Mouse (Mus musculus): ENCODE data around the gene Thrb. TPM values are rescaled to one million over a fixed set of nuclear protein-coding genes. Genes with fewer than 3 reads are reported as not detected.

Gene Thrb
- polyA plus RNA-seq, 1 experiment from 2014 or later = 3.3 TPM

- WGBS = 64% methylated on average over 2 of the region's 2 CpGs
- H3K9me3 ChIP-seq = no peaks in the 10 kb centered on the region
- H3K27me3 ChIP-seq (replicated peaks) = no peaks in the 10 kb centered on the region
- H3K4me2 ChIP-seq = no peak overlapping the region
- no peaks in the 10 kb centered on the region for H3K36me3 ChIP-seq
- H3K4me1 ChIP-seq = no peaks in the 10 kb centered on the region
- H3K4me3 ChIP-seq (replicated peaks) = no peak overlapping the region
- no peak for ATAC-seq (ENCODE audit: insufficient read depth, low FRiP score, low read depth)
- no peak overlapping the region for H3K27ac ChIP-seq
- H3K9ac ChIP-seq = no peak overlapping the region
These were observed 242.4 kb downstream of the Thrb start for GRCm38 (mm10) chr14:17902426-17902825.

- Histone ChIP-seq H3K27me3 (replicated peaks) (no peaks in the 10 kb centered on the region), H3K4me1 (no peaks in the 10 kb centered on the region), H3K9me3 (no peaks in the 10 kb centered on the region), H3K27ac (no peak overlapping the region), H3K4me2 (no peak overlapping the region), H3K4me3 (replicated peaks) (no peak overlapping the region), H3K9ac (no peak overlapping the region), H3K36me3 (no peaks in the 10 kb centered on the region)
- 72% methylated on average over 2 of the region's 2 CpGs for WGBS
- ATAC-seq (ENCODE audit: insufficient read depth, low FRiP score, low read depth) = no peak
These were observed 243.1 kb downstream of the Thrb start for GRCm38 (mm10) chr14:17903121-17903520.

DNA sequence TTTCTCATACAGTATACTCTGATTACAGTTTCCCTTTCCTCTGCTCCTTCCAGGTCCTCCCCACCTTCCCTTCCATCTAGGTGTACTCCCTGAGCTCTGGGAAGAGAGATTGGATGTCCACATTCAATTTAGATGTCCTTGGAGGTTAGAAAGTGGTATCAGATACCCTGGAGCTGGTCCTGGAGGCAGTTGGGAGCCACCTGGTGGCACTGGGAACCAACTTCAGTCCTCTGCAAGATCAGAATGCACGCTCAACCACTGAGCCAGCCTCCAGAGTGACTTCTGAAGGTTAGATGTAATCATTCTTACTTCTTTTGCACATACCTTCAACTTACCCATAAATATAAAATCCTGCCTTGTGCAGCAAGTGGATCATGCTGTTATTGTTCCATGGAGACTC lies 244.5 kb downstream of the Thrb start:
- H3K4me3 ChIP-seq (replicated peaks) = no peak overlapping the region
- no peaks in the 10 kb centered on the region for H3K36me3 ChIP-seq
- H3K27ac ChIP-seq = no peak overlapping the region
- no peak overlapping the region for H3K4me2 ChIP-seq
- no peaks in the 10 kb centered on the region for H3K9me3 ChIP-seq
- ATAC-seq (ENCODE audit: insufficient read depth, low FRiP score, low read depth) = no peak
- H3K27me3 ChIP-seq (replicated peaks) = no peaks in the 10 kb centered on the region
- no peak overlapping the region for H3K9ac ChIP-seq
- no peaks in the 10 kb centered on the region for H3K4me1 ChIP-seq
- 54% methylated on average over 1 of the region's 1 CpGs for WGBS

DNA sequence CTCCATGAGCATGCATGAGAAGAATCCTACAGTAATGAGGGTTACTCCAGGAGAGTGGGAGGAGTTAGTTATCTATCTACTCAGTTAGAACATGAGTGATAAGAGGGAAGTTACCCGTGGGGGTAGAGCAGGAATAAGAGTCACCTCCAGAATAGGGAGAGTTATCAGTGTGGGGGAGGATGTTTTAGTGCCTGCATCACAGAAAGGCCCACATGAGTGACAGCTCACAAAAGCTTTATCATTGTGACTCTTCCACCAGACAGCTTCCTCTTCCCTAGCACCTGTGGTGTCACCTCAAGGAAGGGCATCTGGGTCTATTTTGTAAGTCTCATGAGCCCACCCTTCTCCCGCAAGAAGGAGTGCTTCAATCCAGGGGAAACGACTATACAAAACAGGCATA lies 245.6 kb downstream of the Thrb start:
- H3K36me3 ChIP-seq = no peaks in the 10 kb centered on the region
- no peak for ATAC-seq (ENCODE audit: insufficient read depth, low FRiP score, low read depth)
- WGBS = 62% methylated on average over 3 of the region's 3 CpGs
- H3K4me1 ChIP-seq = no peaks in the 10 kb centered on the region
- H3K4me2 ChIP-seq = no peak overlapping the region
- no peak overlapping the region for H3K27ac ChIP-seq
- H3K27me3 ChIP-seq (replicated peaks) = no peaks in the 10 kb centered on the region
- no peaks in the 10 kb centered on the region for H3K9me3 ChIP-seq
- H3K9ac ChIP-seq = no peak overlapping the region
- no peak overlapping the region for H3K4me3 ChIP-seq (replicated peaks)

DNA sequence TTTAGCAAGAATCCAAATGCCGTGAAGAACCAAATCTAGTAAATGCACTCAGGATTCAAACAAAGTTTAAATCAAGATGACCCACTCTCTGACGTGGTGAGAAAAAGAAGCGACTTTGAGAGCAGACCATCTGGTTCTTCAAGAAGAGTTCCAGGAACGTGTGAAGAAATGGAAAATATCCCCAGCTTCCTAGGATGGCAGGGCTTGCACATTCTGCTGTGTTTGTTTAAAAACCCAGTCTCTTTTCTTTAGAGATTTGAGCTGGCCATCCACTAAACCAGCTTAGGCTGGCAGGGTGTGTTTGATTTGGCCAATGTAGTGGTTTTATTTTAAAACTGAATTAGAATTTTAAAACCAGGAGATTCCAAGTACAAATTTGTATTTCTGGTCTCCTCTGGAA lies 246.9 kb downstream of the Thrb start:
- H3K27ac ChIP-seq = no peak overlapping the region
- H3K27me3 ChIP-seq (replicated peaks) = no peaks in the 10 kb centered on the region
- ATAC-seq (ENCODE audit: insufficient read depth, low FRiP score, low read depth) = no peak
- H3K4me2 ChIP-seq = no peak overlapping the region
- WGBS = 63% methylated on average over 4 of the region's 4 CpGs
- no peaks in the 10 kb centered on the region for H3K9me3 ChIP-seq
- no peak overlapping the region for H3K9ac ChIP-seq
- H3K4me3 ChIP-seq (replicated peaks) = no peak overlapping the region
- H3K36me3 ChIP-seq = no peaks in the 10 kb centered on the region
- no peaks in the 10 kb centered on the region for H3K4me1 ChIP-seq

DNA sequence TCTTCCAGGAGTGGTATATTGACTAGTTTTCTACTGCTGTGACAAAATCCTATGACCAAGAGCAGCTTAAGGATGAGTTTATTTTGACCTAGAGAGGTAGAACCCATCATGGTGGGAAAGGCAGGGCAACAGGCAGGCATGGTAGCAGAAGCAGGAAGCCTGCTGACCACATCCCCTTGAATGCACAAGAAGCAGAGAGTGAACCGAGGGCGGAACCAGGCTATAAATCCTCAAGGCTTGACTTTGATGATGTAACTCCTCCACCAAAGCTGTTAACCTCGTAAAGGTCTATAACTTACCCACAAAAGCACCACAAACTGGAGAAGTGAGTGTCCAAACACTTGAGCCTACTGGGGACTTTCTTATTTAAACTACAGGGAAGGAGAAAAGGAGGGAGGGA lies 251.1 kb downstream of the Thrb start:
- H3K9ac ChIP-seq = no peak overlapping the region
- H3K4me3 ChIP-seq (replicated peaks) = no peak overlapping the region
- no peak for ATAC-seq (ENCODE audit: insufficient read depth, low FRiP score, low read depth)
- WGBS = 65% methylated on average over 3 of the region's 3 CpGs
- H3K27me3 ChIP-seq (replicated peaks) = no peaks in the 10 kb centered on the region
- H3K9me3 ChIP-seq = no peaks in the 10 kb centered on the region
- H3K36me3 ChIP-seq = no peaks in the 10 kb centered on the region
- H3K4me1 ChIP-seq = no peaks in the 10 kb centered on the region
- H3K4me2 ChIP-seq = no peak overlapping the region
- H3K27ac ChIP-seq = no peak overlapping the region

DNA sequence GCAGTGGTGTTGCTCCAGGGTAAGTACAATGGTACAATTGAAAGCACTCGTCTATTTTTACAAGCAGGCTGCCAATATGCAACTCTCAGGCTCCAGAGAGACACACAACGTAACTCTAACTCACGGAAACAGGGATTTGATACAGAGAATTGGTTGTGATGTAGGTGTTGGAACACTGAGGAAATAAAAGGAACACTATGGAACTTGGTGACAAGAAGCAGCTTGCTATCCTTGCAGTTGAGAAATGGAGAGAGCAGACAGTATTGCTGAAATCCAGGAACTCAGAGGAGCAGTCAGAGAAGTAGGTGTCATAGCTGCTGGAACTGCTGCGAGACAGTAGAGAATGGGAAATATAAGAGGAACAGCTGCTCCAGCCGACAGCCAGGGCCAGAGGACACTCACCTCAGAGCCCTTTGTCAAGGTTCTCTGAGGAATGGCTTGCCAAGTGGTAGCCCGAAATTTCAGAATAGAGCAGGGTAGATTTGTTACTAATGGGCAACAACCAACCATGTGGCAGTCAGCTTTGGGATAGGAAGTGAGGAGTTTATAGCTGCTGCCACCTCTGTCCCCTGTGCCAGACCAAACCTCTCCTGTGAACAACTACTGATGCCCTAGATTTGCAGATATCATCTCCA lies 252.6 kb downstream of the Thrb start:
- H3K9me3 ChIP-seq = no peaks in the 10 kb centered on the region
- no peaks in the 10 kb centered on the region for H3K36me3 ChIP-seq
- H3K27me3 ChIP-seq (replicated peaks) = no peaks in the 10 kb centered on the region
- no peak overlapping the region for H3K9ac ChIP-seq
- H3K27ac ChIP-seq = no peak overlapping the region
- ATAC-seq (ENCODE audit: insufficient read depth, low FRiP score, low read depth) = no peak
- 72% methylated on average over 6 of the region's 6 CpGs for WGBS
- H3K4me2 ChIP-seq = no peak overlapping the region
- H3K4me1 ChIP-seq = no peaks in the 10 kb centered on the region
- no peak overlapping the region for H3K4me3 ChIP-seq (replicated peaks)

DNA sequence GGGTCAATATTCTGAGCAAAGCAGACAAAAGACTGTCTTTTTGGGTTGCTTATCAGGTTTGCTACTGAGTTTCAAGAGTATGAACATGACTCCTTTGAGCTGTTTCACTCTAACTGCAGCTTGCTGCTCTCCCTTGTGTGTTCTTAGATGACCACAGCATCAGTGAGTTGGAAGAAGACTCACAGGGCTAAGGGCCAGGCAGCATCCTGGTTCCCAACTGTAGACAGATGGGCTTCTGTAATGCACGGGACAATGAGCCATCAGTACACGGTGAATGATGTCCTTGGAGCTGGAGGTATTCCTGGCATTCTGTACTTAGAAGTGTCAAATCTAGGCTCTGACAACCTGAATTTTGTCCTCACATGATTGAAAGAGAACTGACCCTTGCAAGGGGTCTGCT lies 255.5 kb downstream of the Thrb start:
- Histone ChIP-seq H3K9me3 (no peaks in the 10 kb centered on the region), H3K27me3 (replicated peaks) (no peaks in the 10 kb centered on the region), H3K4me1 (no peaks in the 10 kb centered on the region), H3K27ac (no peak overlapping the region), H3K4me3 (replicated peaks) (no peak overlapping the region), H3K36me3 (no peaks in the 10 kb centered on the region), H3K9ac (no peak overlapping the region), H3K4me2 (no peak overlapping the region)
- no peak for ATAC-seq (ENCODE audit: insufficient read depth, low FRiP score, low read depth)
- WGBS = 73% methylated on average over 2 of the region's 2 CpGs

DNA sequence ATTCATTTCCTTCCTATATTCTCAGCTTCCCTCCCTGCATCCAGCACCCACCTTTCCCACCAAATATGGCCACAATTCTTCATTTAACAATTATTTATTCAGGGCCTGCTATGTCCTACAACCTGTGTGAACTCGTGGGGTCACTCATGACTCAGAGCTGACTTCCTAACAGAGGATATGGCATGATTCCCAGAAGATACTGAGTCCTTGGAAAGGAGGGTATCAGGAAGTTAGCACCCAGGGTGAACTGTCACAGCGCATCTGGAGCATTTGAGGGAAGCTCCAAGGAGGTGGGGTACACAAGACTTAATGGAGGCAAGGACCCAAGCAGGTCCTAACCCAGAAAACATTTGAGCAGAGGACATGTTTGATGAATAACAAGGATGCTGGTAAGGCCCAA lies 256.6 kb downstream of the Thrb start:
- Histone ChIP-seq H3K27ac (no peak overlapping the region), H3K27me3 (replicated peaks) (no peaks in the 10 kb centered on the region), H3K36me3 (no peaks in the 10 kb centered on the region), H3K9me3 (no peaks in the 10 kb centered on the region), H3K4me3 (replicated peaks) (no peak overlapping the region), H3K9ac (no peak overlapping the region), H3K4me2 (no peak overlapping the region), H3K4me1 (no peaks in the 10 kb centered on the region)
- ATAC-seq (ENCODE audit: insufficient read depth, low FRiP score, low read depth) = no peak
- 62% methylated on average over 2 of the region's 2 CpGs for WGBS

DNA sequence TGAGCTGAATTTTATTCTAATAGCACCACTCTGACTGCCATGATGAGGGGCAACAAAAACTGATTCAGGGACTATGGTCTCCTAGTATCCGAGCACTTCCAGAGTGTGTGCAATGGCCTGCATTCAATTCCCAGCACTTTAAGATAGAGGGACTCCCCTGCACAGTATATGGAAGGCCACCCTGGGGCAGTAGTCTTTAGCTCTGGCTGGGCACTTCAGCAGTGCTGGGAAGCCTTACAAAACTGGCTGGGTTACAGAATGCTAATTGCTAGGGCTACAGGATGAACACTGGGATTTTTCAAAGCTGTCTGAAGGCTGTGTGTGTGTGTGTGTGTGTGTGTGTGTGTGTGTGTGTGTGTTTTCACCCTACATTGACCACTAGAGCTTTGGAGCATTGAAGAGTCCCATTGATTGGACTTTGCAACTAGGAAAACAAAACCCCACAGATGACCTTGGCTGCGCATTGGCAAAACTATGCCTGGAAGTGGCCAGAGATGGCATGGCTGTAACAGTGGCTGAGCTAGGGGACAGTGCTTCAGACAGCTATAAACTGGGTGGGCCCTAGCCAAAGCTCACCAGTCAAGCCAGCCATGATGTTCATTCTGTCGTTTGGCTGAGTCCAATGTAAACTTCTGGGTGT lies 257.2 kb downstream of the Thrb start:
- H3K4me1 ChIP-seq = no peaks in the 10 kb centered on the region
- no peaks in the 10 kb centered on the region for H3K27me3 ChIP-seq (replicated peaks)
- no peaks in the 10 kb centered on the region for H3K36me3 ChIP-seq
- no peak overlapping the region for H3K4me2 ChIP-seq
- H3K9me3 ChIP-seq = no peaks in the 10 kb centered on the region
- no peak overlapping the region for H3K4me3 ChIP-seq (replicated peaks)
- no peak for ATAC-seq (ENCODE audit: insufficient read depth, low FRiP score, low read depth)
- WGBS = 61% methylated on average over 3 of the region's 3 CpGs
- H3K9ac ChIP-seq = no peak overlapping the region
- no peak overlapping the region for H3K27ac ChIP-seq

- H3K9ac ChIP-seq = no peak overlapping the region
- H3K4me1 ChIP-seq = no peaks in the 10 kb centered on the region
- H3K36me3 ChIP-seq = no peaks in the 10 kb centered on the region
- H3K4me3 ChIP-seq (replicated peaks) = no peak overlapping the region
- no peak overlapping the region for H3K27ac ChIP-seq
- H3K27me3 ChIP-seq (replicated peaks) = no peaks in the 10 kb centered on the region
- H3K9me3 ChIP-seq = no peaks in the 10 kb centered on the region
- no peak overlapping the region for H3K4me2 ChIP-seq
- WGBS = 24% methylated on average over 3 of the region's 3 CpGs
- ATAC-seq (ENCODE audit: insufficient read depth, low FRiP score, low read depth) = peak; percentile 76
These were observed 257.8 kb downstream of the Thrb start for GRCm38 (mm10) chr14:17917899-17918298.

GRCm38 (mm10) chr14:17922807-17923704 lies 263.0 kb downstream of the Thrb start:
- Histone ChIP-seq H3K36me3 (no peaks in the 10 kb centered on the region), H3K4me1 (no peaks in the 10 kb centered on the region), H3K9ac (no peak overlapping the region), H3K4me2 (no peak overlapping the region), H3K9me3 (no peaks in the 10 kb centered on the region), H3K27ac (no peak overlapping the region), H3K27me3 (replicated peaks) (no peaks in the 10 kb centered on the region), H3K4me3 (replicated peaks) (no peak overlapping the region)
- ATAC-seq (ENCODE audit: insufficient read depth, low FRiP score, low read depth) = peak; percentile 79
- 59% methylated on average over 8 of the region's 8 CpGs for WGBS

All from stomach, embryonic 15.5 days (tissue).